Mouse (Mus musculus) megakaryocyte, adult 5-6 weeks (primary cell): ENCODE measurements at regions not wholly inside any gene's neighbourhood (a gene's known extent, or its start where the extent isn't known, plus 50 kb on each side); places are given as distances from the start of the nearest gene placed in this dataset.

Experiments
- ATAC-seq: 2 replicates; pipeline ENCODE4 v1.8.0; 2016; ENCODE audit warnings: mild to moderate bottlenecking, inconsistent platforms; ENCODE audit not compliant: poor library complexity, severe bottlenecking

DNA sequence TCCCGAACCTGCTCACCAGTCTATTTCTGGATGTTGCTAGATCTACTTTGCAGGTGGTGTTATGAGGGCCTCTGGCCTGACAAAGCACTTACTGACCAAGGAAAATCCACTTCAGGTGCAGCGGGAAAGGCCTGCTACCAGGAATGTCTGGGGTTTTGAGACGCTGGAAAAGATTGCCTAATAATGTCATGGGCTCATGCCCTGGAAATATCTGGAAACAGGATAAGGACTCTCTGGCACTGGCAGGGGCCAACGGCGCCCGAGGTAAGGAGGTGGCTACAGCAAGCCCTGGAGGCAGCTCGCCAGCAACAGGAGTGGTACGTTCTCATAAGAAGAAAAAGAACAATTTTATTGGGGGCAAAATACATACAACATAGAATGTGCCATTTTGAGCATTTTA lies 94.7 kb downstream of the Zfp36l1 start:
- no peak for ATAC-seq

DNA sequence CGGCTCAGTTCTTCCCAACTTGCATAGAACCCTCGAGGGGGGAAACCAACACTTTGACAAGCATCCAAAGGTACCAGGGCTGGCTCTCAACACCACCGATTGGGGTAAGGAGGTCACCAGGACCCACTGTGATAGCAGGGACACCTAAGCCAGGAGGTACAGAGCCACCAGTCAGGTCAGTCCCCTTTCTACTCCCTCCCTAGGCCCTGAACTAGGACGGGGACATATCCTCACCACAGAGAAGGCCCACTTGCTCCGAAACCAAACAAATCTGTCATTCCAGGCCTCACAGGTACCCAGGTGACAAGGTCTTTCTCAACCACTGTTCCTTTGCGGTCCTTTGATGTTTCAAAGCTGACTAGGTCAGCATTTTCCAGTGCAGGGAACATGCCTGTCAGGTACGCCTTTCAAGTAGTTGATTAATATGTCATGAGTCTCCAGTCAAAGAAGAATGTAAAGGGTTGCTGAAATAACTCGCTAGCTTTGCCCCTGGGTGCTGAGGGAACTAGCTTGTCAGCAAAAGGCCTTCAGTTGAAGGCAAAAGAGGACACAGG lies 95.4 kb downstream of the Zfp36l1 start:
- ATAC-seq, result no peak

DNA sequence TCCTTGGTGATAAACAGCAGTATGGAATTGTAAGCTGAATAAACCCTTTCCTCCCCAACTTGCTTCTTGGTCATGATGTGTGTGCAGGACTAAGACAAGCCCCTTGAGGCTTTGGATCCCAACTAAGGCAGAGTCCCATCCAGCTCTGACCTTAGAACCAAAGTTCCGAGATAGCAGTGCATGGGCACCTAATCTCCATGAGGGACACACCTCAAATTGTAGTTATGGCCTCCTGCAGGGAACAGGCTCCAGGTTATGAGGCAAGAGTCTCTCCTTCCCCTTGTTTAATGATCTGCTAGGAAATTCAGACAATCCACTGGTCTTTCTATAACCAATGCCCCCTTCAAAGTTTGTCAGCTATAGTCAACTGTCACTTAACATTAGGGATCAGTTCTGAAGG lies 96.9 kb downstream of the Zfp36l1 start:
- ATAC-seq, result no peak

DNA sequence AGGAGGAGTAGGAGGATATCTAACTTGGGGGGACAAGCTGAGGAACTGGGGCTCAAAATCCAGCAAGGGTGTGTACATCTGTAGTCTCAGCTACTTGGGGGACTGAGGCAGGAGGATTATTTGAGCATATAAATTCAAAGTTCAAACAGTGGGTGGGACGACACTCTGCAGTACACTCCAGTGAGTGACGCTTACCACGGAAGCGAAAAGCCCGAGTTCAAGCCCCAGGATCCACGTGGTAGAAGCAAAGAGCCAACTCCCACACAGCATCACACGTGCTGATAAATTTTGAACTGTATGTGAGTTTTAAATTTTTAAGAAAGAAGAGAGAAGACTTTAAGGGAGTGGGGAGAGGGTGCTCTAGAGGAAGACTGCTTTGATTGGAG lies 98.2 kb downstream of the Zfp36l1 start:
- ATAC-seq, result 0 out of 2 replicates have a peak, but pooled peaks have one; percentile 25

DNA sequence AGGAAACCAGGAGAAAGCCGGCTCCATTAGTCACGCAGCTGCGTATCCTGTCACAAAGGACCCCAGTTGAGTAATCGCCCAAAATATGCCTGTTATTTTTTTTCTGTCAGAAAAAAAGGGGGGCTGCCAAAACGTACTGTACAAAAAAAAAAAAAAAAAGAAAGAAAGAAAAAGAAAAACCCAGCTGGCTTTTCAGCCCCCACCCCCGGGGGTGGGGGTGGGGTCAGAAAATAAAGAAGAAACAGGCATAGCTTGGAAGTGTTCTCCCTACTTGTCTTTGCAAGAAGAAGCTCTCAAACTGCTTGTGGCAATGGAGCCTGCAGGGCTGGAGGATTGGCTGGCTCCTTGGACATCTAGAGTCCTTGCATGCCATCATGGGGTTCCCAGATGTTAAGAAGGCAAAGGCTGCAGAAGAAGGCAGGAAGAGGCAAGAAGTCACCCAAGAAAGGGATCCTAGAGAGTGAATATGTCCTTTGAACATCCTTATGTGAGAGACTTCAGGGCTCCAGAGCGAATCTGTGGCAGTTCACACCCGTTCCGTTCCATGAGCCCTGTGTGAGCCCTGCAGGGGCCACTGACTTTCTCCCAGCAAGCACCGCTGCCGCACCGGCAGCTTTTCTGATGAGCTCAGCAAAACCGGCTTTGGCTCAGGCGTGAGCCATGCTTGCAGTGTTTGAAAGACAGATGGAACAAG lies 98.8 kb downstream of the Zfp36l1 start:
- ATAC-seq, result peak; percentile 74

DNA sequence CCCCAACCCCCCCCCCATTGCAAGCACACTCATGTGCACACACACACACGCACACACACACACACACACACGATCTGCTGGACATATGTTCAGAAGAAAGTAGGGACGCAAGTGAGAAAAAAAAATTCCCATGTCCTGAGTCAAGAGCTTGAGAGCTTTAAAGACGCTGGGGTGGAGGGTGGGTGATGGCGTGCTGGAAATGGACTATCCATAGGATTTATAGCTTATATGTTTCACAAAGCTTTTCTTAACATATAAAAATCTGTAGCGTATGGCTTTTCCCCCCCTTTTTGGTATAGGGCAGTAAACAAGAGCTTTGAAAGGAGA lies 99.3 kb downstream of the Zfp36l1 start:
- no peak for ATAC-seq

DNA sequence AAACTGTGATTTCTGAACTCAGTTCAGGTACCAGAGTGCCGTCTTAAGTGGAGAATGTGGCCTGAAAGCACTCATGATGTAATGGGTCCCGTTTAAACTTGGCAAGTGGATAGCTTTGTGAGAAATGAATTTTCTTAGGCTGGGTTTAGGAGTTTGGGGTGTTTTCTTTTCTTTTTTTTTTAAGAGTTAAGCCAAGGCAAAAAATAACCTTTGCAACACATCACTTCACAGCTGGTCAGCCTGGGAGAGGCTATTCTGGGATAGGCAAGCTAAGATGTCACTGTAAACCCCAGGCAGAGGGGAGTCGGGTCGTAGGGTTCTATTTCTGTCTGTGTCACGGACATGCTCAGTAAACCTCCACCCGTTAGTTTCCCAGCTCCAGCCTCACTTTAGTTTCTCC lies 100.9 kb downstream of the Zfp36l1 start:
- ATAC-seq, result no peak

DNA sequence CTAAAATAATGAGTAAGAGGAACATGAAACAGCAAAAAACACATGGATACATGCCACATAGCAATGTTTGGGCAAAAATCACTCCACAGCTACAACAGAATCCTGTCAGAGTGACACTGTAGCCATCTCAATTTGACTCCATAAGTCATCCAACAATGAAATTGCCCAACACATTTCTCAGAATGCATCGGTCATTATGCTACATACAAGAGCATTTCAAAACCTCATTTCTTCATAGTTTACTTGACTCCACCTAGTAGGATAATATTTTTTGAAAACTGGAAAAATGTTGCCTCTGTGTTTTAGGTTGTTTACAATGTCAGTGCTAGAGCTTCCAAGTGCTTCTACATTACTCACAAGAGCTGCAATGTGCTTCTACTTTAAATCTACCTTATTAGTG lies 101.9 kb downstream of the Zfp36l1 start:
- ATAC-seq, result no peak

DNA sequence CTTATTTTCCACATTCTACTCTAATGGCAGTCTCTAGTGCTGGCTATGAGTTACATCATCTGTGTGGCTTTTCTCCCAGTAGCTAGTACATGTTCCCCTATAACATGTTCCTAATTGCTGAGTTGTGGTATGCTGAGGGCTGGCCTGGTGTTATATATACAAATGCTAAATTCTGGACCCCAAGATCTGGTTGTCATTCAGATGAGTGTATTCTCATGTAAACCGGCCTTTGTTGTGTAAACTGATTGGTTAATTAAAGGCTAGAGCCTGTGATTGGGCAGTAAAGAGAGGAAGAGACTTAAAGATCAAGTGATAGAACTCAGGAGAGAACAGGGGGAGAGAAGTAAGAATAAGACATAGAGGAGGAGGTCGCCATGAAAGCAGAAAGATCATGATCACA lies 102.6 kb downstream of the Zfp36l1 start:
- ATAC-seq, result 0 out of 2 replicates have a peak, but pooled peaks have one; percentile 6

DNA sequence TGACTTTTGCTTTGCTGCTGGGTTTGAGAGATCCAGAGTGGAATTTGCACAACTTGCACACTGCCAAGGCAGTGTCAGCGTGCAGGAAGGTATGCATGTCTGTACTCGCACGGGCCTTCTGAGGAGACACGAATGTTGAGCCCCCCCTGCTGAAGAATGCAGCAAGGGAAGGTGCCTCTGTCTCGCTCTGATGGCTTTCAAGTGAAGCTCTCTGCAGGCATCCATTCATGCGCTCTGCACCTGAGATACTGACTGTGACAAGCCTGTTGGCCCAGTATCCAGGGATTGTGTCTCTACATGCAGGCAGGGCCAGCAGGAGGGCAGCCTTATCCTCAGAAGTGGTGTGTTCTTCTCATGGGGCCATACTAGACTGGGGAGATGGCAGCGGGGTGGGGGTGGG lies 105.0 kb downstream of the Zfp36l1 start:
- no peak for ATAC-seq

DNA sequence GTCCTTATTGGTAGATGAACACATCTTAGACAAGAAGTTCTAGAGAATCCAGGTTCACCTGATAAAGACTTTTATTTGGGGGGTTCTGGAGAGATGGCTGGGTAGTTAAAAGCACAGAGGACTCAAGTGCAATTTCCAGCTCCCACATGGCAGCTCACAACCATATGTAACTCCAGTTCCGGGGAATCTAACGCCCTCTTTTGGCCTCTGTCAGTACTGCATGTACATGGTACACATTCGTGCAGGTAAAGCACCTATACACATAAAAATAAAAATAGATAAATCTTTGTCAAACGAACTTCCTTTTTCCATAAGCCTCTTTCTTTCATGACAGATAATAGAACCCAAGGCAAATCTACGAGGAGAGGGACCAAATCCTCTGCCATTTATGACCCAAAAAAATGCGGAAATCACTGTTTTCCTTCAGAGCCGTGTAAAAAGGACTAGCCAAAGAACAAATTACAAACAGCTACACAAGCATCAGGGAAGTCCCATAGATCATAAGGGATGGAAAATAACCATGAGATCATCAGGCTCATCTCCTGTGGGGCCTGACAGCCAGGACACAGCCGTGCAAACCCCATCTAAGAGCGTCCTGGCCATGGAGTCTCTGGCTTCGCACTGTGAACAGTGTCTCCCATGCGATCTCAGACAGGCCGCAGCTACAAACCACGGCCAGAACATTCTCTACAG lies 107.4 kb downstream of the Zfp36l1 start:
- no peak for ATAC-seq

DNA sequence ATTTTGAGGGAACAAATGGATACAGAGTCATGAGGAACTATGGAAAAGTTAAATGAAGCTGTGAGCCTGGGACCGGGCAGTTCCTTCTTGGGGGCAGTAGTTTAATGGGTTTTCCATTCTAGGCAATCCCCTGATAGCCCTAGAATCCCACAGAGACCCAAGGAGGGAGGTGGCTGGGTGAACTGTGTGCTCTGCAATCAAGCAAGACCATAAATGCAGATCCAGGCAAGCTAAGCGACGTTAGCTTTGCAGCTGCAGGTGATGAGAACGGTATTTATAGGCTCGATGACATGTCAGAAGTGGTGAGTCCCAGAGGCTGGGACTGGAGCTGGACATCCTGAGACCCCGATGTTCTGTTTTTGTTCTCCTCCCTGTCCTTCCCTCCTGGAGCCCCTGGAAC lies 108.2 kb downstream of the Zfp36l1 start:
- no peak for ATAC-seq

DNA sequence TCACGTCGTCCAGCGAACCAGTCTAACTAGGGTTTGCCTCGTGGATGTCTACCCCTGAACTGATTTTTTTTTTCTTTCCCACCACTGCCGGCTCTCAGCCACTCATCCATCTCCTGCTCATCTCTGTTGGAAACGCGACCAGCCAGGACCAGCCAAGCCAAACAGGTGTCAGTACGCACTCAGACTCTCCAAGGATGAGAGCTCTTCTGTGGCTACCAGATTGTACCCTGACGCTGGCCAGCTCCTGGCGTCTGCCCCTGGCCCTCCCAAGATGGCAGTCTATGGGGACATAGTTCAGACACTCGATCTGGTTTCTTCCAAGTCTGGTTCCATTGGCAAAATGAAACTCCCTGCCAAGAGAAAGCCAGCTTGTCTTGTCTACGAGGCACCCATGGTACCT lies 109.3 kb downstream of the Zfp36l1 start:
- ATAC-seq, result no peak

DNA sequence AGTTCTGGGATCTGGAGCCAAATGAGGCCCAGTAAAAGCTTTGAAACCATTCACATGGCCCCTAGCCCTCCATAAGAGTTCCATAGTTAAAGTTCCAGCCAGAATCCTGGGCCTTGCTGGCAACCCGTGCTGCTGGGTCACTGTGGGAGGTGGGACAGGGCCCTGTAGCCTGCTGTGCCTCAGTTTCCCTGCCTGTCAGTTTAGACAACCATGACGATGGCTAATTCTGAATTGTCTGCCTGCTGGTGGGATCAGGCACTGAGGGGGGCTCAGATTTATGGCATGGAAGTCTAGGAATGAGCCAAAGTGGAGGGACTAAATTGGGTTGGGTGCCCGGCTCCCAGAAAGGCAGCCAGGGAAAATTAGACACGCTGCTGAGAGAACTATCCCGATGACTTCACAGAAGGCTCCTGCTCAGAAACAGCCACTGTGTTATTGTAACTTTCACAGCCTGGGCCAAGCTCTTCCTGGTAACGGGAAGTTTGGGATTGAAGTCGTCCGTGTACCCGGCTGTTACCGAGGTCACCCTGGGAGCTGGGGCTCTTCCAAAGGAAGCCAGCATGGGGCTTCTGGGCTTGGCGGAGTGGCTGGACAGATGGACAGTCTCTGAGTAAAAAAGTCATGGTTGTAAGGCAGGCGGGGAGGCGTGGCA lies 110.2 kb downstream of the Zfp36l1 start:
- no peak for ATAC-seq

DNA sequence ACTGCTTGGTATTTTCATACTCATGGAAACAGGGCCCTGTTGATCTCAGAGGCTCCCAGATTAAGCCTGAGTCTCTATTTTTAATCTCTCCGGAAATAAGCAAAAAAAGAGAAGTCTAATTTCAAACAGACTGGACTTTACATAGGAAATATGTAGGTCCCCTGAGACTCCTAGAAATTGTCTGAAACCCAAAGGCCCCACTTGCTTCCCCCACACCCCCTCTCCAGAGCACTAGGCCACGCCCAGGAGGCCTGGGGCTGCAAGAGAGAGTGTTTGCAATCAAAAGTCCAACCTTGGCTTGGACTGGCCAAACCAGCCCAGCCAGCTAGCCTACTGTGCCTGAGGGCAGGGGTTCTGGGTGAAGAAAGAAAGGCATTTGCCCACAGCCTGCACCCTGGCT lies 111.0 kb downstream of the Zfp36l1 start:
- no peak for ATAC-seq

DNA sequence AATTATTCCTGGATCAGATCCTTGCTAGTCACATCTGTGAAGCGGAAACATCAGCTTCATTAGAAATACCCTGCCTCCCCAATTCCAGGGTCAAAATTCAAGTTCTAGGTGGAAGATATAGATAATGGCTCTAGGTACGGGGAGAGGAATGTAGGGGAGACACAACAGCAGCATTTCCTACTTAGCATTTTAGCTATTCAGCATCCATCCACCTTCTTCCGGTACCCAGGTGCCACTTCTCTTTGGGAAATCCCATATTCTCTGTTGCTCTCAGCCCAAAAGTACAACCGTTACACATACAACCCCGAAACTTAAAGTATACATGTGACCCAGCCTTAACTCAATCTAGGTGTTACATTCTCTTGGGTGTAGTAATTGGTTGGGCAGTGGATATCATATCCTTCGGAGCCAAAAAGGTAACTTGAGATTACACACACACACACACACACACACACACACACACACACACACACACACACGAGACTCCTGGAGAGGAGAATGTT lies 112.9 kb downstream of the Zfp36l1 start:
- no peak for ATAC-seq

DNA sequence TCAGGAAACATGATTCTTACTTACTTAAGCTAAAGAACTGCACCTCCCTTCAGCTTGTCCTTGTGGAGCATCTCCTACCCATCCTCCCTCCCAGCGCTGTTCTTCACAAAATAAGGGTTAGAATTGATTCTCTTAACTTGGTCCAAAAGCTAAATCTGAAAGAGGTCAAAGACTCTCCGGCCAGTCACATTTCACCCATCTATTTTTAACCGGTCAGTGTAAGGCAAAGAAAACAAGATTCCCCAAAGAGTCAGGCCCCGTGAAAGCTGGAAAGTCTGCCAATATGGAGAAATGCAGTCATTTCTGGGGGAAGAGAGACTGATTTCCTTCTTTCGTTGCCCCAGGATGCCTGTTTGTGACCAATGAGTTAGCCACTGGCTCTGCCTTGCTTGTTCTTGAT lies 114.0 kb downstream of the Zfp36l1 start:
- no peak for ATAC-seq

DNA sequence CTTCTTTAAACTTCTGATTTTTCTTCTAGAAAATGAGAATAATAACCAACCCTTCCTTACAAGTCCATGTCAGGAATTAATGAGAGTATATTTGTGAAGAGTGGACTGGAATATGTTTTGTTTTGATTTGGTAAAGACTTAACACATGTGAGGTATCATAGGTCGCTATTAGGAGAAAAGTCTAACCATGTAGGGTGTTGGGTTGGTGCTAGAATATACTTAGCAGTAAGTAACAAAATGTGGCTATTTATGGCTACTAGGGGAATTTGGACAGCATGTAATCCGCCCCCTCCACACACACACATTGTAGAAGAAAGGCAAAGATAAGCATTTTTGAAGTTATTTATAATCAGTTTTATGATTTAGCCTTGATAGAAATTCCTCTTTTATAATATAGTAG lies 114.5 kb downstream of the Zfp36l1 start:
- no peak for ATAC-seq

DNA sequence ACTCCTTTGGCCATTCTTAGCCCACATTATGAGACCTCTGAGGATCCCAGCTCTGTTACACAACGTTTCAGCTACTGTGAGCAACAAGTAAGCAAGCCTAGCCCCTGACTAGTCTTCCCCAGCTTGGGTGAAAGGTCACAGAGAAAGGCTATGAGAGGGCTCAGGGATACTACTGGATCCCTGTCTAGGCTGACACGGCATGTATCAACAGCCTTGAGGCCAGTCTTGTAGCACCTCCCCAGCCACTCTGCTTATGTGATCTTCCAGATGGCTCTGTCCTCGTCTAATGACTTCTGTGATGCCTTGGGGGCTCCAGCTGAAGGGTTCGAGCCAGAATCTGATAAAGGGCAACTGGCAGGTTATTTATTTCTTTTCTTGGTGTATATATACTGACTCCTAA lies 115.6 kb downstream of the Zfp36l1 start:
- no peak for ATAC-seq

DNA sequence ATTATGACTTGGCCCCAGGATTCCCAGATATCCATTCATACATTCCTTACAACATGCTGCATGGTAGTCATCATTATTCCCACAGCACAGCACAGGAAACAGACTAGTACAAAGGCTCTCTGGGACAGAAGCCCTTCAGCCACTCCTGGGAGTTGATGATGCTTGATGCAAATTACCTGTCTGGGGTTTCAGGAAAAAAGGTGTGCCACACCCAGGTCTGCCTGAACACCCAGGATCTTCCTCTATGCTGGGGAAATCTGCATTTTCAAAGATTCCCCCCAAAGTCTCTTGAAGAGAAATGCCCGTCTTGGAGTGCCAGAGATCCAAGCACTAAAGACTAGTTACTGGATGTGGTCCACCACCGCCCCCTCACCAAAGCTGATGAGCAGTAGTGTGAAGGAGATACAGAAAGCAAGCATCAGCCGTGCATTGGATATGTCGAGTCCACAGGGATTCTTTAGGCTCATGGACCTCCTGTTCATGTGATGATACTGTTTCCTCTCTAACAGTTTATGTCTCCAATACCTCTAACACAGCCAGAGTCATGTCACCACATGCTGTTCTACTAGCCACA lies 117.2 kb downstream of the Zfp36l1 start:
- no peak for ATAC-seq

DNA sequence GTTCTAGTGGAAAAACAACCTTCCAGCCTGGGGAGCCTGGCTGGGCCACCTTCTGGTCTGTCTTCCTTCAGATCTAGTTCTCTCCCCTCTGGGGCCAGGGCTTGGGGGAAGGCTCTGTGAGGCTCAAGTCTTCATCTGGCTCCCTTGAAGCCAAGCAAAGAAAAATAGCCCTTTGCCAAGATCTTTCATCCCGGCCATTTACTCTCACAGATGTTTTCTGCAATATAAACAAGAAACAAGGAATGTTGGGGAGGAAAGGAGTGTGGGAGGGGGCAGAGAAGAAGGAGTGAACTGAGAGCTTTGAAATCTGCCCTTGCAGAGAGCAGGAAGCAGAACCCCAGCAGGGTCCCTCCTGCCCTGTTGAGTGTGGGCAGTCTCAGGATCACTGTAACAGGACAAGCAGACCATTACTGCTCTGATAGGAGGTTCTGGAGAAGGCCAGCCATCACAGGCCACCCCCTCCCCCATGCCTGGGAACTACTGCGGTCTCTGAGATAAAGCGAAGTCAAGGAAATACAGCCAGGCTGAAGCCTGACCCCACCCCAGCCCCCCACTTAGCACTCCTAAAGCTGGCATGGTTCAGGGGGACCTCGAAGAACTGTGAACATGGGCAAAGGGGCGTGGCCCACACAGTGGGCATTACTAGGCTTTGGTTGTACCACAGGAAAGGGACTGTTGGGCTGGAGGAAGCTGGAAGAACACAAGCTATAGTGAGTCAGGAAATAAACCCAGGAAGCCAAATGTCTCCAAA lies 118.8 kb downstream of the Zfp36l1 start:
- no peak for ATAC-seq
